Mouse (Mus musculus): Measurements from ENCODE around the gene Fthl17f.
"Not testable (repeated sequence)": the region's sequence is repeated elsewhere in the genome, so short reads cannot be mapped to it uniquely, and the experiment has no call there.

Fthl17f gene

DNA sequence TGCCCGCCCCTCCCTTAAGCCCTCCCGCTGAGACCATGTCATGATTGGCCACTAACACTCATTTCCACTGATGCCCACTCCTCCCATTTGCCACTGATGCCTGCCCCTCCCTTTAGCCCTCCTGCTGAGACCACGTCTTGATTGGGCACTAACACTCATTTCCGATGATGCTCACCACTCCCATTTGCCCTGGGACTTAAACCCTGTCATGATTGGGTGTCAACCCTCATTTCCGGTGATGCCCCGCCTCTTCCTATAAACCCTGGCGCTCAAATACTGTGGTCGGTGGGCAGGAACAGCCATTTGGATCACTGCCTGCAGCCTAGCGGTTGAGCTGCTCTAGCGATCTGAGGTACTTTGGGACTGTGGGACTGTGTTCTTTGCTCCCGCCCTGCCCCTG is at the start of gene Fthl17f:
TSS of gene Fthl17f (plus strand) at position 301 of the 400 bp plus-strand sequence.
- not testable (repeated sequence) for DNase-seq (ENCODE audit: low spot score in 2 of 2)

DNA sequence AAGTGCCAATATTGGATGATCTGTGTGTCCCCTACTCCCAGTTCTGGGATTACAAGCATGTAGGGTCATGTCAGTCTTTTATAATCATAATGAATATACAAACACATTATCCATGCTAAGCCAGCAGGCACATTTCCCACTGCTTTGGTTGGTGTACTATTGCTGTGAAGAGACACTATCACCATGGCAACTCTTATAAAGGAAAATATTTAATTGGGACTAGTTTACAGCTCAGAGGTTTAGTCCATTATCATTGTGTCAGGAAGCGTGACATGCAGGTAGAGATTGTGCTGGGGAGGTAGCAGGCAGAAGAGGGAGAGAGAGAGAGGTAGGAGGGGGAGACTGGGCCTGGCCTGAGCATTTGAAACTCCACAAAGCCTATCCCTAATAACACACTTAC is 46.7 kb upstream of the Fthl17f start:
- DNase-seq (ENCODE audit: low spot score in 2 of 2): no peak

DNA sequence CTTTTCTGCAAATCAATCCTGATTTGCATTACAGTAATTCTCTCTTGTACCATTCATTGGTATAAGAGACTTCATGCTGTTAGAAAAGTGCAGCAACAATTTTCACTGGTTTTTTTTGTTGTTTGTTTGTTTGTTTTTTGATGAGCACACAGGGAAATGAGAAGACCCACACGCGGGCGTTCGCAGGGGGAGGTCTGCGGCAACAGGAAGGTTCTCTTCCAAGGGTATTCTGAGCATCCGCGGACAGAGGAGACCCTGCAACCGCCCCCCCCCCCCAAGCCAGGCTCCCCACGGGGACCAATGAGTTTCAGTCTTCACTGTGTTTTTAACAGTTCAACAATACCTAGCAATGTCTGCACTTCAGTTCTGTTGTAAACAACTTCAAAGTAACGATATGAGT is 43.3 kb upstream of the Fthl17f start:
- no peak for DNase-seq (ENCODE audit: low spot score in 2 of 2)

DNA sequence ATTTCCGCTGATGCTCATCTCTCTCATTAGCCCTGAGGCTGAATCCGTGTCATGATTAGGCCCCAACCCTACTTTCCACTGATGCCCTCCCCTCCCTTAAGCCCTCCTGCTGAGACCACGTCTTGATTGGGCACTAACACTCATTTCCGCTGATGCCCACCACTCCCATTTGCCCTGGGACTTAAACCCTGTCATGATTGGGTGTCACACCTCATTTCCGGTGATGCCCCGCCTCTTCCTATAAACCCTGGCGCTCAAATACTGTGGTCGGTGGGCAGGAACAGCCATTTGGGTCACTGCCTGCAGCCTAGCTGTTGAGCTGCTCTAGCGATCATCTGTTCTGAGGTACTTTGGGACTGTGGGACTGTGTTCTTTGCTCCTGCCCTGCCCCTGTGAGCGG is 29.6 kb upstream of the Fthl17f start, which contains the start of gene Fthl17e:
TSS of gene Fthl17e (plus strand) at position 301 of the 400 bp plus-strand sequence.
- DNase-seq (ENCODE audit: low spot score in 2 of 2): not testable (repeated sequence)

DNA sequence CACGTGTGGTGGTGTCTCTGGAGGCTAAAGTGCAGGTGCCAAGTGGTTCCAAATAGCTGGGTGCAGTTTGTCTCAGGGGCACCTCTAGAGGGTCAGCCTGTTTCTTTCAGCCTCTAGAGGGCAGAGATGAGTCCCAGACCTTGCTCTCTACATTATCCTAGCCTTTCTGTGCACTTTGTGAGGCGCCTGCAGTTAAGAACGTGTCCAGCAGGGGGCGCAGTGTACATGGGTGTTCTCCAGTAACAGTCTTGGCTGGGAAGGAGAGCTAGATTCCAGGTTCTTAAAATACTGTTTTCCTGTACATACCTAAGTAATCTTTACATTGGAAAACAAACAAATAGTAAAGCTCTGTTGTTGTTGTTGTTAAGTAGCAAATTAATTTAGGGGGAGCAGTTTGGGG is 21.2 kb upstream of the Fthl17f start:
- DNase-seq (ENCODE audit: low spot score in 2 of 2): not testable (repeated sequence)

DNA sequence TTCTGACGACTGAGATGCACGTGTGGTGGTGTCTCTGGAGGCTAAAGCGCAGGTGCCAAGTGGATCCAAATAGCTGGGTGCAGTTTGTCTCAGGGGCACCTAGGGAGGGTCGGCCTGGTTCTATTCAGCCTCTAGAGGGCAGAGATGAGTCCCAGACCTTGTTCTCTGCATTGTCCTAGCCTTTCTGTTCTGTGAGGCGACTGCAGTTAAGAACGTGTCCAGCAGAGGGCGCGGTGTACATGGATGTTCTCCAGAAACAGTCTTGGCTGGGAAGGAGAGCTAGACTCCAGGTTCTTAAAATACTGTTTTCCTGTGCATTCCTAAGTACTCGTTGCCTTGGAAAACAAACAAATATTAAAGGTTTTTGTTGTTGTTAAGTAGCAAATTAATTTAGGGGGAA is 1.9 kb upstream of the Fthl17f start:
- peak; percentile 62 to 90 for DNase-seq (ENCODE audit: low spot score in 2 of 2)

DNA sequence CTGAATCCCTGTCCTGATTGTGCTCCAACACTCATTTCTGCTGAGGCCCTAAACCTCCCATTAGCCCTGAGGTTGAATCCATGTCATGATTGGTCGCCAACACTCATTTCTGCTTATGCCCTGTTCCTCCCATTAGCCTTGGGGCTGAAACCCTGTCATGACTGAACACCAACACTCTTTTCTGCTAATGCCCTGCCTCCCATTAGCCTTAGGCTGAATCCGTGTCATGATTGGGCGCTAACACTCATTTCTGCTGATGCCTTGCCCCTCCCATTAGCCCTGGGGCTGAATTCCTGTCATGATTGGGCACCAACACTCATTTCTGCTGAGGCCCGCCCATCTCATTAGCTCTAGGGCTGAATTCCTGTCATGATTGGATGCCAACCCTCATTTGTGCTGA is 714 bp upstream of the Fthl17f start:
- no peak for DNase-seq (ENCODE audit: low spot score in 2 of 2)

DNA sequence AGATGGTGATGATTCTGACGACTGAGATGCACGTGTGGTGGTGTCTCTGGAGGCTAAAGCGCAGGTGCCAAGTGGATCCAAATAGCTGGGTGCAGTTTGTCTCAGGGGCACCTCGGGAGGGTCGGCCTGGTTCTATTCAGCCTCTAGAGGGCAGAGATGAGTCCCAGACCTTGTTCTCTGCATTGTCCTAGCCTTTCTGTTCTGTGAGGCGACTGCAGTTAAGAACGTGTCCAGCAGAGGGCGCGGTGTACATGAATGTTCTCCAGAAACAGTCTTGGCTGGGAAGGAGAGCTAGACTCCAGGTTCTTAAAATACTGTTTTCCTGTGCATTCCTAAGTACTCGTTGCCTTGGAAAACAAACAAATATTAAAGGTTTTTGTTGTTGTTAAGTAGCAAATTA is 14.9 kb downstream of the Fthl17f start:
- peak; percentile 44 to 70 for DNase-seq (ENCODE audit: low spot score in 2 of 2)

DNA sequence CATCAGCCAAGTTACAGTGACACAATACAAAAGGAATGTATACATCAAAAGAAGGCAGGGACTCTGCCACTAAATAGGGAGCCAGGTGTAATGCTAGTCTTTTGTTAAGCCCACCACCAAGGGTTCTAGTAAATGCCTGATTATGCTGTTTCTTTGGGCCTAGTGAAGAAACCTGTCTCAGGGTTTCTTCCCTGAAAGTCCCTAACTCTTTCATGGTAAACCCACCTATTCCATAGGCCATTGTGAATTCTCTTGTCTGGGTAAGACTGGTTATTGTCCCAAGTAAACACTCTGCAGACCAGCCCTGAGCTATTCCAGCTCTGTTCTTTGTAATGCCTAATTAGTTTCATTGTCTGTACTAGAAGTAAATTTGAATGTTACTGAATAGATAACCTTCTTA is 32.3 kb downstream of the Fthl17f start:
- DNase-seq (ENCODE audit: low spot score in 2 of 2): not testable (repeated sequence)

DNA sequence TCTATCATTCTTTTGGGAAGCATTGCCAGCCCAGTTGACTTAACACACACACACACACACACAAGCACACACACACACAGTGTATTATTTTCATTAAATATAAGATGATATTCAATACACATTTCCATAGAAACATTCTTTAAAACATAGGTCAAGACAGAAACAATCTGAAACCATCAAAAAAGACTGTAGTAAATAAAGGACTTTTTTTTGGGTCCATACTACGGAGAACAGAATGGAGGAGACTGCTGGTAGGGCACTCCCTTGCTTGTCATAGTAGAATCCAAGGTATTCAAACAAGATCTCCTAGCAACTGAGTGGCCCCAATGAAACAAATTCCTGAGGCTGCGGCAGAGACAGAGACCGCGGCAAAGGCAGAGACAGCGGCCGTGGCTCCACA is 41.4 kb downstream of the Fthl17f start, which contains the start of gene 4930402K13Rik:
TSS of gene 4930402K13Rik (plus strand) at position 301 of the 400 bp plus-strand sequence.
- no peak for DNase-seq (ENCODE audit: low spot score in 2 of 2)

DNA sequence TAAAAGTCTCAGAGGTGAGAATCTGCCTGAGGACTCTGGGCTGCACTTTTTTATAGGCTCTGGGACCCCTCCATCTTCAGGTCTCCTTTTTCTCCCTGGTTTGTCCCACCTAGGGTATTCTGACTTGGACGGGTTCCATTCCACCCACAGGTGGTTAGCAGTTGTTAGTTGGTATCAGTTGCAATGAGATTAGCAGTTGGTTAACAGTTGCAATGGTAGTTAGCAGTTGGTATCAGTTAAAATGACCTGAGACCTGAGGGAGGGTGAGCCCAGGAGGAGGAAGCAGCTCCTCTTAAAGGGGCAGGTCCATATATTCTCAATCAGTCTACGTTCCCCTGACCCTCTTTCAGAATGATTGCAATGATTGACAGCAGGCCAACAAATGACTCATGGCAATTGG is 47.6 kb downstream of the Fthl17f start:
- no peak for DNase-seq (ENCODE audit: low spot score in 2 of 2)

All from frontal cortex, postnatal 14 days (tissue).